Mouse (Mus musculus): ENCODE data around the gene Ciita. TPM values are rescaled to one million over a fixed set of nuclear protein-coding genes. Genes with fewer than 3 reads are reported as not detected.
A peak's percentile ranks its signal among the peaks of the same experiment; 100 is the strongest.

The Ciita gene
- polyA plus RNA-seq, 1 experiment = 0.03 TPM

DNA sequence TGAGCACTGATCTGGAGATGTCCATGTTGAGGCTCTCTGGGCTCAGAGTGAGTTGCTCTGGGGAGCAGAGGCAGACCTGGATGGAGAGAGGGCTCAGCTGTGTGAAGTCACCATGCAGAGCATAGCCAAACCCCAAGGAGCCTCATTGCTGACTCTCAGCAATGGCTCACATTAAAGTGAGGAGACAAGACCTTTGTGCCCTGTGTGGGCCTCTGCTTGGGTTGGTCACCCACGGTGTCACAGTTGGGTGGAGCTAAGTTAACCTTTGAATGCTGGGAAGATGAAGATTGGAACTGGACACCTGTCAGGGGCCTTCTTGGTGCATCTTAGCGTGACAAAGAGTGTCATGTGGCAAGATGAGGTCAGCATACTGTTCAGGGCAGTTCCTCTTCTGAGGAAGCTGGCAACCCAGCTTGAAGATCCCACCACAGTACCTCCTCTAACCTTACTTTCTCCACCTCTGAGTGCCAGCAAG is 16.0 kb downstream of the Ciita start:
- TF ChIP-seq CTCF (IDR thresholded peaks at IDR 0.05; ENCODE audit: borderline replicate concordance, extremely low read depth, insufficient read depth, insufficient read length) (no peak), POLR2A (IDR thresholded peaks at IDR 0.05; ENCODE audit: borderline replicate concordance, extremely low read depth, insufficient read depth, insufficient read length, poor library complexity, severe bottlenecking) (no peak)

DNA sequence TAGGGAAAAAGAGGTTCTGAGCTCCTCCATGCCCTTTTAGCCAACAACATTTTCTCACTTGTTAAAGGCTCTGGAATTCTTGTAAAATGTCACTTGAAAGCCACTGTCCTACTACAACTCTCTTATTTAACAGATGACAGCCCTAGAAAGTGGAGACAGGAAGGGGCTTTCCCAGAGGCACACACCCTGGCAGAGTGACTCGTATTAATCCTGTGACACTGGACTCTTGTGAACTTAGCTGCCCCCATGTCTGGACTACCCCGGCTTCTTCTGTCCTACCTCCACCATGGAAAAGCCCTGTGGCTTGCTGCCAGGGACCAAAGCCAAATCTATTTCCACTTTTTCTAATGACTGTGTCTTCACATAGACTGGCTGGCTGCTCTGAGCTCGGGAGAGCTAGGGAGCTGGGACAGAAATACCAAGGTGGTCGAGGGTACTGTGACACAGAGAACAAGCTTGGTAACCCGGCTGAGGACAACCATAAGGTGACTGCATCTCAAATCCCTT is 18.3 kb downstream of the Ciita start:
- no peak for DNase-seq (ENCODE audit: low read depth)
- no peak for TF ChIP-seq POLR2A (IDR thresholded peaks at IDR 0.05; ENCODE audit: borderline replicate concordance, extremely low read depth, insufficient read depth, insufficient read length, poor library complexity, severe bottlenecking)
- TF ChIP-seq CTCF (IDR thresholded peaks at IDR 0.05; ENCODE audit: borderline replicate concordance, extremely low read depth, insufficient read depth, insufficient read length) = no peak

More for the DNA sequence above, 16.0 kb downstream of the Ciita start:
- DNase-seq (ENCODE audit: low read depth) = no peak

DNA sequence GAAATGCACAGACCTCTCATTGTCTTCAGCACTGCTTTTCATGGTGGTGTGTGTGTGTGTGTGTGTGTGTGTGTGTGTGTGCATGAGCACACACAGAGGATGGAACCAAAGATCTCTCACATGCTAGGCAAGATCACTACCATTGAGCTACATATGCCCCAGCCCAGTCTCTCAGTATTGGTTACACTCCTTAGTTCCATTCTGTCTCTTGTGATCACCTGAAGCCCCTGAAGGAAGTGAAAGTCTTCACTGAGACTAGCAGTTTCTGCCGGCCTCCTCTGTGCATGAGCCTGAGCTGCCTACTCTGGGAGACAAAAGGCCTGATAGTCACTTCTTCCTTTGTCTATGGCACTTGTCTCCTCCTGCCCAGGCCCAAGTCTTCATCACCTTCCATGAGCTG is 19.3 kb downstream of the Ciita start:
- no peak for TF ChIP-seq CTCF (IDR thresholded peaks at IDR 0.05; ENCODE audit: borderline replicate concordance, extremely low read depth, insufficient read depth, insufficient read length)
- TF ChIP-seq POLR2A (IDR thresholded peaks at IDR 0.05; ENCODE audit: borderline replicate concordance, extremely low read depth, insufficient read depth, insufficient read length, poor library complexity, severe bottlenecking) = no peak

DNA sequence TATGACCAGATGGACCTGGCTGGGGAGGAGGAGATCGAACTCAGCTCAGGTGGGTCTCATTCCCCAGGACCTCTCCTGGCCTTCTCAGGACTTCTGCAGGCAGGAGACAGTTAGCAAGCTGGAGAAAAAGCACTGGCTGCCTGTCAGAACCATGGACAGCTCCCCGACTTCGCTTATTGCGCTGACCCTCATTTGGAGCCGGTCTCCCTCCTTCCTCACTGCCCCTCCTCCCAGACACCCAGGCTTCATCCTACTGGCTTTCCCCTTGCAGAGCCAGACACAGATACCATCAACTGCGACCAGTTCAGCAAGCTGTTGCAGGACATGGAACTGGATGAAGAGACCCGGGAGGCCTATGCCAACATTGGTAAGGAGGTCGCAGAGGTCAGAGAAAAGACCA is 22.0 kb downstream of the Ciita start:
- peak; percentile 28 for DNase-seq (ENCODE audit: low read depth)
- no peak for TF ChIP-seq CTCF (IDR thresholded peaks at IDR 0.05; ENCODE audit: borderline replicate concordance, extremely low read depth, insufficient read depth, insufficient read length)
- no peak for TF ChIP-seq POLR2A (IDR thresholded peaks at IDR 0.05; ENCODE audit: borderline replicate concordance, extremely low read depth, insufficient read depth, insufficient read length, poor library complexity, severe bottlenecking)

More for the DNA sequence above, 19.3 kb downstream of the Ciita start:
- no peak for DNase-seq (ENCODE audit: low read depth)

DNA sequence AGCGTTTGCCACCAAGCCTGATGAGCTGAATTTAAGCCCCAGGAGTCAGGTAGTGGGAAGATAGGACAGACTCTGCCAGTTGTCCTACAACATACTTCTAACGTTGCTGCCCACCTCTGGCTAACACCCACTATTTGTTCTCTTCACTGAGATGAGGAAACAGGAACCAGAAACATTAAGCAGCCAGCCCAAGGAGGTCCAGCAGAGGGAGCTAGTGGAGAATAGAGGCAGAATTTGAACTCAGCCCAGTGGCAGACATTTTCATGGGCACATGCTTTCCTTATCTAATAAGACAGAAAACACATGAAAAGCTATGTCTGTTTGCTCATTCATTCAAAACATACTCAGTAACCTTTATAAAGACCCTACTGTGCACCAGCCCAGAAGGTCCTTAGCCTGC is 23.2 kb downstream of the Ciita start:
- no peak for DNase-seq (ENCODE audit: low read depth)
- TF ChIP-seq POLR2A (IDR thresholded peaks at IDR 0.05; ENCODE audit: borderline replicate concordance, extremely low read depth, insufficient read depth, insufficient read length, poor library complexity, severe bottlenecking) (no peak), CTCF (IDR thresholded peaks at IDR 0.05; ENCODE audit: borderline replicate concordance, extremely low read depth, insufficient read depth, insufficient read length) (no peak)

DNA sequence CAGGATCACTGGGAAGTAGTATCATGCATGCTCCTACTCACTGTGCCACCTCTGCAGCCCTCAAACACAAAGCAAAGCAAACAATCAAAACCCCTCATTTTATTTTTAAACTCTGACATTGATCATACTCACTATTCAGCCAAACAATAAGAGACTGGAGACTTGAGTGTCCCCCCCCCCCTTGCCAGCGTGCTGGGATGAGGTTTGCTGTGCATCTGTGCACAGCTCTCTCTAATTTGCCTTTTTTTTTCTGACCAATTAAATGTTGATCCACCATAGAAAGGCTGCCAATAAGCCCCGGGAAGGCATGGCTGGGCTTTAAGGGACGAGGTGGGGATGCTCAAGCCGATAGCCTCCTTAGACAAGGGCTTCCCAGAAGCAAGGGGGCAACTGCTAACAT is 27.6 kb downstream of the Ciita start:
- peak; percentile 58 for DNase-seq (ENCODE audit: low read depth)
- TF ChIP-seq POLR2A (IDR thresholded peaks at IDR 0.05; ENCODE audit: borderline replicate concordance, extremely low read depth, insufficient read depth, insufficient read length, poor library complexity, severe bottlenecking) = no peak
- no peak for TF ChIP-seq CTCF (IDR thresholded peaks at IDR 0.05; ENCODE audit: borderline replicate concordance, extremely low read depth, insufficient read depth, insufficient read length)

DNA sequence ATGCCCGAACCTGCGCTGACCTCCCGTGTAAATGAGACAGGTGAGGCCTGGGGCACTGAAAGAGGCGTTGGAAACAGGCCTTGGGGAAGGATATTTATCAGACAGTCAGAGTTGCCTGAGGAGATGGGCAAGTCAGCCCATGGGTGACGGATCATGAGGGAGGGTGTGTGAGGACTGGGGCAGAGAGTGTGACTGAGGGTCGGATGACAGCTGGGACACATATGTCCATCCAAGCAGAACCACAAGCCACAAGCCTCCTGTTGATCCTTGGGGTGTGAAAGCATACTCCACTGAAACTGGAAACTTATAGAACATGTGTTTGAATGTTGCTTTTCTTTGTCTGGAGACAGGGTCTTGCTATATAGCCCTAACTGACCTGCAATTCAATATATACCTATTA is 28.8 kb downstream of the Ciita start:
- TF ChIP-seq POLR2A (IDR thresholded peaks at IDR 0.05; ENCODE audit: borderline replicate concordance, extremely low read depth, insufficient read depth, insufficient read length, poor library complexity, severe bottlenecking) (no peak), CTCF (IDR thresholded peaks at IDR 0.05; ENCODE audit: borderline replicate concordance, extremely low read depth, insufficient read depth, insufficient read length) (no peak)
- DNase-seq (ENCODE audit: low read depth) = no peak

DNA sequence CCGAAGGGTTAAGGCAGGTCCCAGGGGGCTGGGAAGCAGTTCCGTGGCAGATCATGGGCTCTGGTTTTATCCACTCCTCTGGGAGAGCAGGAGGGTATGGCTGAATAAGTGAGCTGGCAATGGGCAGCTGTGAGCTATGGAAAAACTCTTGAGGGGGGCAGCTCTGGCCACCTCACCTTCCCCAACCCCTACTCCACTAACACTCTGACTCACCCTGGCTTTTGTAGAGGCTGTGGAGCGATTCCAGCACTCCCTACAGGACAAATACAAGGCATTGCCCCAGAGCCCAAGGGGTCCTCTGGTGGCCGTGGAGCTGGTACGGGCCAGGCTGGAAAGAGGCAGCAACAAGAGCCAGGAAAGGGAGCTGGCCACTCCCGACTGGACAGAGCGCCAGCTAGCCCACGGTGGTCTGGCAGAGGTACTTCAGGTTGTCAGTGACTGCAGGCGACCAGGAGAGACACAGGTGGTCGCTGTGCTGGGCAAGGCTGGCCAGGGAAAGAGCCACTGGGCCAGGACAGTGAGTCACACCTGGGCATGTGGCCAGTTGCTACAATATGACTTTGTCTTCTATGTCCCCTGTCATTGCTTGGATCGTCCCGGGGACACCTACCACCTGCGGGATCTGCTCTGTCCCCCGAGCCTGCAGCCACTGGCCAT is 30.7 kb downstream of the Ciita start:
- DNase-seq (ENCODE audit: low read depth) = no peak
- TF ChIP-seq CTCF (IDR thresholded peaks at IDR 0.05; ENCODE audit: borderline replicate concordance, extremely low read depth, insufficient read depth, insufficient read length) (no peak), POLR2A (IDR thresholded peaks at IDR 0.05; ENCODE audit: borderline replicate concordance, extremely low read depth, insufficient read depth, insufficient read length, poor library complexity, severe bottlenecking) (no peak)

DNA sequence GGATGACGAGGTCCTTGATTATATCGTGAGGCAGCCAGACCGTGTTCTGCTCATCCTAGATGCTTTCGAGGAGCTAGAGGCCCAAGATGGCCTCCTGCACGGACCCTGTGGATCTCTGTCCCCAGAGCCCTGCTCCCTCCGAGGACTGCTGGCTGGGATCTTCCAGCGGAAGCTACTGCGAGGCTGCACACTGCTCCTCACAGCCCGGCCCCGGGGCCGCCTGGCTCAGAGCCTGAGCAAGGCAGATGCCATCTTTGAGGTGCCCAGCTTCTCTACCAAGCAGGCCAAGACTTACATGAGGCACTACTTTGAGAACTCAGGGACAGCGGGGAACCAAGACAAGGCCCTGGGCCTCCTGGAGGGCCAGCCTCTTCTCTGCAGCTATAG is 31.3 kb downstream of the Ciita start:
- TF ChIP-seq CTCF (IDR thresholded peaks at IDR 0.05; ENCODE audit: borderline replicate concordance, extremely low read depth, insufficient read depth, insufficient read length) = no peak
- TF ChIP-seq POLR2A (IDR thresholded peaks at IDR 0.05; ENCODE audit: borderline replicate concordance, extremely low read depth, insufficient read depth, insufficient read length, poor library complexity, severe bottlenecking) = no peak
- DNase-seq (ENCODE audit: low read depth) = no peak

DNA sequence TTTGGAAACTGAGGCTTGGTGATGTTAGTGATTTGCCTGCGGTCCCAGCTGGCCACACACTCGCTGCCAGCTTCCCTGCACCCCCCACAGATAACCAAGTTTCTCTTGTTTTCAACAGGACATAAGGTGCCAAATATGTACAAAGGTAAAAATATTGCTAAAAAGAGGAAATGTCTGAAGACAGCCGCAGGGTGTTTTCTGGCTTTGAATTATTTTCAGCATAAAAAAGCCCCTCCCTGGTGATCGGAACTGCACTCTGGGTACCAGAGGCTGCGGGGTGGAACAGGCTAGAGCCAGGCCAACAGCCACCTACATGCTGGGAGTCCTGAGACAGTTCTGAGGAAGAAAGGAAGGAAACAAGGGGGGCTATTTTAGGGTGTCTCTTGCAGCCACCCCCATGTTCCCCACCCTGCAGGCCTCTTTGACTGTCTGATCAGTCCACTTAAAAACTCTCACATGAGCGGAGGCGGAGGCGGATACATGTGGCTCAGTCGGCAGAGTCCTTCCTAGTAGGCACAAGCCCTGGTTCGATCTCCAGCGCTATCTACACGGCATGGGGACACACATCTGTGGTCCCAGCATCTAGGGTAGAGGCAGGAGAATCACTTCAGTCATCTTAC is 36.2 kb downstream of the Ciita start:
- DNase-seq (ENCODE audit: low read depth) = no peak

DNA sequence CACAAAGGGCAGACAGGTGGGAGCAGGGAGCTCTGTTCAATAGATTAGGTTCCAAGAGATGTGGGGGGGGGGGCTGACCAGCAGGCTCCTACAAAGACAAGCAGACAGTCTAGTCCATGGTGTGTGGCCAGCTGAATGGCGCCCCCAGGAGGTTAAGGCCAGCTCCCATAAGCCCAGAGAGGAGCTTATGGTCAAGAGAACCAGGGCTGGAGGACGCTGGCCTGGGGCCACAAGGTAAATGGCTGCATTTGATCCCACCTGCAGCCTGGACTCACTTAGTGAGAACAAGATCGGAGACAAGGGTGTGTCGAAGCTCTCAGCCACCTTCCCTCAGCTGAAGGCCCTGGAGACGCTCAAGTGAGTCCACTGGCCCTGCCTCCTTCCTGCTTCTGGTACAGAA is 38.2 kb downstream of the Ciita start:
- TF ChIP-seq CTCF (IDR thresholded peaks at IDR 0.05; ENCODE audit: borderline replicate concordance, extremely low read depth, insufficient read depth, insufficient read length) = no peak
- no peak for TF ChIP-seq POLR2A (IDR thresholded peaks at IDR 0.05; ENCODE audit: borderline replicate concordance, extremely low read depth, insufficient read depth, insufficient read length, poor library complexity, severe bottlenecking)
- no peak for DNase-seq (ENCODE audit: low read depth)

More for the DNA sequence above, 36.2 kb downstream of the Ciita start:
- TF ChIP-seq CTCF (IDR thresholded peaks at IDR 0.05; ENCODE audit: borderline replicate concordance, extremely low read depth, insufficient read depth, insufficient read length) (no peak), POLR2A (IDR thresholded peaks at IDR 0.05; ENCODE audit: borderline replicate concordance, extremely low read depth, insufficient read depth, insufficient read length, poor library complexity, severe bottlenecking) (no peak)

All from brain, embryonic 14.5 days (tissue).